Mouse (Mus musculus) cortical plate, adult 2 months (tissue): ENCODE data around the gene Parn.

Experiments used
- CTCF ChIP-seq: fragments of 200-500 bp; IDR thresholded peaks from 2 replicates; pipeline ENCODE4 v1.5.1; 2011; ENCODE audit warnings: mild to moderate bottlenecking, control low read depth, low read length; ENCODE audit not compliant: insufficient read depth; ENCODE audit errors: extremely low read depth
- POLR2A ChIP-seq: fragments of 200-500 bp; IDR thresholded peaks from 2 replicates; pipeline ENCODE4 v1.6.1; 2011; ENCODE audit warnings: mild to moderate bottlenecking, low read length, control low read depth; ENCODE audit not compliant: insufficient read depth; ENCODE audit errors: extremely low read depth

- no peak for TF ChIP-seq POLR2A
- TF ChIP-seq CTCF = no peak
Observed at GRCm38 (mm10) chr16:13704676-13705075, 36.7 kb upstream of the Parn start.
